Mouse (Mus musculus) intestine, embryonic 14.5 days (tissue): ENCODE measurements at regions not wholly inside any gene's neighbourhood (a gene's known extent, or its start where the extent isn't known, plus 50 kb on each side); places are given as distances from the start of the nearest gene placed in this dataset.

Source experiments
- ATAC-seq: fragments of 200-750 bp; cut with Nextera tagmentation; replicated peaks from 2 replicates; pipeline ENCODE4 v1.8.0; 2017; ENCODE audit warnings: low read depth, moderate number of reproducible peaks, moderate TSS enrichment, moderate library complexity; ENCODE audit not compliant: low FRiP score, low TSS enrichment
- DNase-seq: peaks from one replicate; pipeline ENCODE4 v3.0.0-alpha.2; 2018; ENCODE audit warnings: low spot score
- H3K27ac ChIP-seq: fragments of 300-500 bp; sonication (generic); 2 replicates; pipeline ENCODE4 v1.5.1; 2014; ENCODE audit warnings: low read depth, mild to moderate bottlenecking, control low read depth
- H3K27me3 ChIP-seq: fragments of 300-500 bp; sonication (generic); replicated peaks from 2 replicates; pipeline ENCODE4 v1.6.1; 2014; ENCODE audit warnings: low read length, control low read depth; ENCODE audit not compliant: control insufficient read depth, insufficient read depth
- H3K36me3 ChIP-seq: fragments of 300-500 bp; sonication (generic); 2 replicates; pipeline ENCODE4 v1.6.1; 2014; ENCODE audit warnings: low read length, control low read depth; ENCODE audit not compliant: control insufficient read depth, insufficient read depth
- H3K4me1 ChIP-seq: fragments of 300-500 bp; sonication (generic); replicated peaks from 2 replicates; pipeline ENCODE4 v1.6.1; 2014; ENCODE audit warnings: low read length, control low read depth, mixed read lengths; ENCODE audit not compliant: control insufficient read depth, insufficient read depth
- H3K4me2 ChIP-seq: fragments of 300-500 bp; sonication (generic); 2 replicates; pipeline ENCODE4 v1.6.1; 2014; ENCODE audit warnings: low read length
- H3K4me3 ChIP-seq: fragments of 300-500 bp; sonication (generic); 2 replicates; pipeline ENCODE4 v1.5.1; 2014; ENCODE audit warnings: low read depth, low read length, control low read depth, mixed read lengths
- H3K9ac ChIP-seq: fragments of 300-500 bp; sonication (generic); 2 replicates; pipeline ENCODE4 v1.6.1; 2014; ENCODE audit warnings: mild to moderate bottlenecking, low read length
- H3K9me3 ChIP-seq: fragments of 300-500 bp; sonication (generic); 2 replicates; pipeline ENCODE4 v1.6.1; 2016; ENCODE audit warnings: low read length, control low read depth; ENCODE audit not compliant: control insufficient read depth
- WGBS: fragments of 180-500 bp; shearing (Covaris S2); extraction: QIAGEN DNeasy Blood & Tissue Kit; methylation state at CpG from one replicate; pipeline ENCODE4 v1.1.7; 2014; 5-methylcytosine and 5-hydroxymethylcytosine counted together

GRCm38 (mm10) chr13:48746301-48746700, 83.5 kb downstream of the Barx1 start:
- H3K27ac ChIP-seq = no peak overlapping the region
- no peaks in the 10 kb centered on the region for H3K4me1 ChIP-seq
- no peaks in the 10 kb centered on the region for H3K36me3 ChIP-seq
- H3K9ac ChIP-seq = no peak overlapping the region
- H3K9me3 ChIP-seq = no peaks in the 10 kb centered on the region
- H3K27me3 ChIP-seq = peaks cover 37% of the 10 kb centered on the region
- H3K4me2 ChIP-seq = no peak overlapping the region
- DNase-seq = no peak
- ATAC-seq = no peak
- WGBS = 18% methylated on average over 7 of the region's 7 CpGs
- H3K4me3 ChIP-seq = no peak overlapping the region
